Mouse (Mus musculus) olfactory bulb, adult 2 months (tissue): ENCODE results near the gene Cbfb.

ENCODE experiments used
- CTCF ChIP-seq: fragments of 200-500 bp; IDR thresholded peaks from 2 replicates; pipeline ENCODE4 v1.5.1; 2012; ENCODE audit warnings: low read depth, mild to moderate bottlenecking, low read length, moderate library complexity; ENCODE audit not compliant: insufficient read depth
- POLR2A ChIP-seq: fragments of 200-500 bp; IDR thresholded peaks from 2 replicates; pipeline ENCODE4 v1.6.1; 2012; ENCODE audit warnings: mild to moderate bottlenecking, low read depth, low read length, moderate library complexity; ENCODE audit not compliant: insufficient read depth

GRCm38 (mm10) chr8:105157555-105157954 lies 12.9 kb upstream of the Cbfb start:
- TF ChIP-seq CTCF (0 out of 2 replicates have a peak, but pooled peaks have one; percentile 28), POLR2A (no peak)
